Mouse (Mus musculus): ENCODE measurements at regions not wholly inside any gene's neighbourhood (a gene's known extent, or its start where the extent isn't known, plus 50 kb on each side); places are given as distances from the start of the nearest gene placed in this dataset.

DNA sequence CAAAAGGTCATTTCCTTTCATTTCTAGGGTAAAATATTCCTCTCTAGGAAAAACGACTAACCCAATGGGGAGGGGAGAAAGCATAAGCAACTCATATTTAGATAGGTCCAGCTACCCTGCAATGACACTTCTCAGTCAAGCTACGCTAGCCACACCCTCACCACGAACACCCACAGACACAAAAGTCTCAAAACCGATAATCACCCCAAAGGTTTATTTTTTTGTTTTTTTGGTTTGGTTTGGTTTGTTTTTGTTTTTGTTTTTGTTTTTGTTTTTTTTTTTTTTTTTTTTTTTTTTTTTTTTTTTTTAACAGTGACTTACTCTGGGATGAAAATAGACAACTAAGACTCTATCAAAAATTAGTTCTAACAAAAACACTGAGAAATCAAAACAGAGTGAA, 196.3 kb upstream of the Atp2b1 start:
- no peak overlapping the region for H3K27ac ChIP-seq (ENCODE audit: low read depth, low read length)
- no peaks in the 10 kb centered on the region for H3K9me3 ChIP-seq (ENCODE audit: low read length)
- no peaks in the 10 kb centered on the region for H3K36me3 ChIP-seq (ENCODE audit: insufficient read depth, low read length)
- no peak overlapping the region for H3K9ac ChIP-seq (replicated peaks; ENCODE audit: low read length, poor library complexity, severe bottlenecking)
- H3K4me2 ChIP-seq (ENCODE audit: low read depth, low read length, poor library complexity, severe bottlenecking), result no peak overlapping the region
- DNase-seq (ENCODE audit: low spot score), result no peak
- WGBS, result 91% methylated on average over 4 of the region's 4 CpGs
- no peak overlapping the region for H3K4me3 ChIP-seq (ENCODE audit: low read depth, low read length)
- no peak for TF ChIP-seq CTCF (IDR thresholded peaks at IDR 0.05)
- H3K27me3 ChIP-seq (ENCODE audit: insufficient read depth, low read length), result no peaks in the 10 kb centered on the region
- ATAC-seq (ENCODE audit: low FRiP score), result no peak
- no peaks in the 10 kb centered on the region for H3K4me1 ChIP-seq (ENCODE audit: insufficient read depth, low read length)

DNA sequence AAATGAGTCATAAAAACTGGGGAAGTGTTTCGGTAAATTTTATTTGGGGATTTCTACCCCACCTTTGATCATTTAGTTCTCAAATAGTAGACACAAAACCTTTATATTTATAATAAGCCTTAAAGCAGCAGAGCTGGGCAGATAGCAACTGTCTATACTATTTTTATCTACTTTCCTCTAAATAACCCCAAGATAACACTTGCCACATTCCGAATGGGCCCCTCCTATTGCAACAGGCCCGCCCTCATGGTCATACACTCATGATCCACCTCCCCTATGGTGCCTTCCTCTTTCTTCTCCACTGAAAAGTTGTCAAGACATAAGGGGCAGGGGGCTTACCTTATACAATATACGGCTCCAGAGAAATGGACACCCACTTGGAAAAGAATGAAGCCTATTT, 195.5 kb upstream of the Atp2b1 start:
- Histone ChIP-seq H3K9ac (replicated peaks; ENCODE audit: low read length, poor library complexity, severe bottlenecking) (no peak overlapping the region), H3K27me3 (ENCODE audit: insufficient read depth, low read length) (no peaks in the 10 kb centered on the region), H3K4me1 (ENCODE audit: insufficient read depth, low read length) (no peaks in the 10 kb centered on the region), H3K4me2 (ENCODE audit: low read depth, low read length, poor library complexity, severe bottlenecking) (no peak overlapping the region), H3K36me3 (ENCODE audit: insufficient read depth, low read length) (no peaks in the 10 kb centered on the region), H3K4me3 (ENCODE audit: low read depth, low read length) (no peak overlapping the region), H3K9me3 (ENCODE audit: low read length) (no peaks in the 10 kb centered on the region), H3K27ac (ENCODE audit: low read depth, low read length) (no peak overlapping the region)
- no peak for TF ChIP-seq CTCF (IDR thresholded peaks at IDR 0.05)
- WGBS, result 78% methylated on average over 4 of the region's 4 CpGs
- ATAC-seq (ENCODE audit: low FRiP score), result no peak
- DNase-seq (ENCODE audit: low spot score), result no peak

DNA sequence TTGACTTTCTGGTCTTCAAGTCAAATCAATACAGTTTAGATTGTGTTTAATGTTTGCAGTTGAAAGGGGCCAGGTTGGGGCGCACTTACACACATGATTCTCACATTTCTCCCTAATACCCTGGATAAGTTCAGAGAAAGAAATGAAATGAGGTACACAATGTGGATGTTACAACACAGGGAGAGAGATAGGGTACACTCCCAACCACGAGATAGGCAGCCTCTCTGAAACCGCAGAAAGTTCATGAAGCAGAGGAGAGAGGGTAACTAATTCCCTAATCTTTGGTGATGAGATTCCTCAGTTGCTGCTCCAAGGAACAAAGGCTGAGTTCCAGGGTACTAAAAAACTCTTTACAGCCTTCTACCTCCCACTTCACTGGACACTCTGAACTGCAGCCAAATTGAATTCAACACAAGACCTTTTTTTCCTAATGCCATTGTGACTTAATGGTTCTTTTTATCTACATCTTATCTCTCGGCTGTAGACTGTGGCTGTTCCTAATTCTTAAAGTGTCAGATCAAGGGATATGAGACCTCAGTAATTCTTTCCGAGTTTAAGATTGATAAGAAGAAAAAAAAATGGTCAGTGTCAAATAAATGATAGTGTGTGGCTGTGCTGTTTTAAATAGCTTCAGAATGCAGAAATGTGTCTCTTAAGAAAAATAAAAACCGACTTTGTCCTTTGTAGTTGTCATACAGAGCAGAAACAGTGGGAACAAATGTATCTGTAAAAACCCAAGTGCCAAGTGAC, 193.8 kb upstream of the Atp2b1 start:
- H3K9ac ChIP-seq (replicated peaks; ENCODE audit: low read length, poor library complexity, severe bottlenecking), result no peak overlapping the region
- no peaks in the 10 kb centered on the region for H3K9me3 ChIP-seq (ENCODE audit: low read length)
- WGBS, result 39% methylated on average over 6 of the region's 6 CpGs
- TF ChIP-seq CTCF (IDR thresholded peaks at IDR 0.05), result no peak
- H3K27ac ChIP-seq (ENCODE audit: low read depth, low read length), result no peak overlapping the region
- no peaks in the 10 kb centered on the region for H3K27me3 ChIP-seq (ENCODE audit: insufficient read depth, low read length)
- DNase-seq (ENCODE audit: low spot score) (no peak), ATAC-seq (ENCODE audit: low FRiP score) (no peak)
- H3K4me1 ChIP-seq (ENCODE audit: insufficient read depth, low read length), result no peaks in the 10 kb centered on the region
- no peaks in the 10 kb centered on the region for H3K36me3 ChIP-seq (ENCODE audit: insufficient read depth, low read length)
- no peak overlapping the region for H3K4me3 ChIP-seq (ENCODE audit: low read depth, low read length)
- H3K4me2 ChIP-seq (ENCODE audit: low read depth, low read length, poor library complexity, severe bottlenecking), result no peak overlapping the region

DNA sequence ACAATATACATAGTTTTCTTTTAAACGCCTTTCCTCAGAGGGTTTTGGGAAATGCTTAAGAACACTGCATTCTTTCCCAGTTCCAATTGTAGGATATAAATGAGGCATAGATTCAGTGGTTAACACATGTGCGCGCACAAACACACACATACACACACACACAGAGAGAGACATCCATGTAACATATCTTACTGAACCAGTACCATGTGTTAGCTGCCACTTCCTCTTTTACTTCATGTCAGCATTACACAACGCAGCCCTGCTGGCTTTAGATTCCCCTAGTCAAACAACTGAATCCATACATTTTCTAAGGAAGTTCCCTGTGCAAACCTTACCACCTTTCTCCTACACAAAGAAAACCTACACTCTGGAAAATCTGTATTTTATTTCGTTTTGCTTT, 189.1 kb upstream of the Atp2b1 start:
- H3K27me3 ChIP-seq (ENCODE audit: insufficient read depth, low read length), result no peaks in the 10 kb centered on the region
- H3K9me3 ChIP-seq (ENCODE audit: low read length), result no peaks in the 10 kb centered on the region
- no peak for TF ChIP-seq CTCF (IDR thresholded peaks at IDR 0.05)
- no peaks in the 10 kb centered on the region for H3K36me3 ChIP-seq (ENCODE audit: insufficient read depth, low read length)
- DNase-seq (ENCODE audit: low spot score) (no peak), ATAC-seq (ENCODE audit: low FRiP score) (no peak)
- 91% methylated on average over 5 of the region's 5 CpGs for WGBS
- H3K27ac ChIP-seq (ENCODE audit: low read depth, low read length), result no peak overlapping the region
- H3K9ac ChIP-seq (replicated peaks; ENCODE audit: low read length, poor library complexity, severe bottlenecking), result no peak overlapping the region
- no peak overlapping the region for H3K4me2 ChIP-seq (ENCODE audit: low read depth, low read length, poor library complexity, severe bottlenecking)
- H3K4me3 ChIP-seq (ENCODE audit: low read depth, low read length), result no peak overlapping the region
- no peaks in the 10 kb centered on the region for H3K4me1 ChIP-seq (ENCODE audit: insufficient read depth, low read length)

DNA sequence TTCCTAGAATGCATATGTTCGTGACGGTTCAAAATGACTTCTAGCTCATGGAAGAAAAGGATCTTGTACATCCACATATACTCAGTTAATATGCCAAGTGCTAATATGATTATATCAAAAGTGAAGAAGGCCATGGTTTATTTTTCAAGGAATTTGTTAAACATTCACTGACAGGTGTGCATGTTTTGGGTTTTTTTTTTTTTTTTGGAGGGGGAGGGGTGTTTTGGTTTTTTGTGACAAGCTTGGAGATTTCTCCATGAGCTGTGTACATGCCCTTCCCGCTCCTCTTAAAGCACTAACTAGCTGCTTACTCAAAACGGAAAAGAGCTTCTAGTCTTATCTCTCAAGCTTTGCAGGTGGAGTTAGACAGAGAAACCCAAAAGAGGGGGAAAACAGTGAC, 187.1 kb upstream of the Atp2b1 start:
- H3K4me2 ChIP-seq (ENCODE audit: low read depth, low read length, poor library complexity, severe bottlenecking), result no peak overlapping the region
- no peaks in the 10 kb centered on the region for H3K36me3 ChIP-seq (ENCODE audit: insufficient read depth, low read length)
- 92% methylated on average over 4 of the region's 4 CpGs for WGBS

DNA sequence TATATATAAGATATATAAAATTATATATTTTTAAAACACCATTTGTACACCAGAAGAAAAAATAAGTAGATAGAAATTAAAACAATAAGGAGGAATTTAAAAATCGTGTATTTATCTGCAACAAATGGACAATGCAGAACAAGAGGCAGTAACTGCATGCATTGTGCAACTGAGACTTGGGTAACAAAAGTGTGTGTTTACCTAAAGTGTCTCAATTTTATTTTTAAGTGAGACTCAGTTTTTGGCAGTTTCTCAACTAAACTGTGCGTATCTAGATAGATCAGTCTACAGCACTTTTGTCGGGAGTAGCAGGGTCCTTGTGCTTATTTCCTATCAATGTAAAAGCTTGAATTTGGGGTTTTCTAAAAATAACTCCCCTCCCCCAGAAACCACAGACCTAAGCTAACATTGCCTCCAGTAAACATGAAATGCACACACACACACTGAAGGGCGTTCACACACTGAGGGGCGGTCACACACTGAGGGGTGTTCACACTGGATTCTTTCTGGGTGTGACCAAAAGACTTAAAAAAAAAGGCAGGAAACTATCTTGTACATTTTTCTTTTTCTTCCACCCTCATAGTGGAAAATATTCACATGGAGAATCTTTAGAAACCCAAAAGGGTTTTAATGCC, 185.7 kb upstream of the Atp2b1 start:
- Histone ChIP-seq H3K27me3 (ENCODE audit: insufficient read depth, low read length) (no peaks in the 10 kb centered on the region), H3K9me3 (ENCODE audit: low read length) (no peaks in the 10 kb centered on the region), H3K4me2 (ENCODE audit: low read depth, low read length, poor library complexity, severe bottlenecking) (no peak overlapping the region), H3K9ac (replicated peaks; ENCODE audit: low read length, poor library complexity, severe bottlenecking) (no peak overlapping the region), H3K27ac (ENCODE audit: low read depth, low read length) (no peak overlapping the region), H3K36me3 (ENCODE audit: insufficient read depth, low read length) (no peaks in the 10 kb centered on the region), H3K4me3 (ENCODE audit: low read depth, low read length) (no peak overlapping the region), H3K4me1 (ENCODE audit: insufficient read depth, low read length) (no peaks in the 10 kb centered on the region)
- ATAC-seq (ENCODE audit: low FRiP score) (no peak), DNase-seq (ENCODE audit: low spot score) (no peak)
- TF ChIP-seq CTCF (IDR thresholded peaks at IDR 0.05), result no peak
- 90% methylated on average over 5 of the region's 5 CpGs for WGBS

More for the DNA sequence above, 187.1 kb upstream of the Atp2b1 start:
- no peak overlapping the region for H3K27ac ChIP-seq (ENCODE audit: low read depth, low read length)
- H3K9ac ChIP-seq (replicated peaks; ENCODE audit: low read length, poor library complexity, severe bottlenecking), result no peak overlapping the region
- TF ChIP-seq CTCF (IDR thresholded peaks at IDR 0.05), result no peak
- no peaks in the 10 kb centered on the region for H3K9me3 ChIP-seq (ENCODE audit: low read length)
- DNase-seq (ENCODE audit: low spot score), result no peak
- ATAC-seq (ENCODE audit: low FRiP score), result no peak
- H3K4me1 ChIP-seq (ENCODE audit: insufficient read depth, low read length), result no peaks in the 10 kb centered on the region
- no peaks in the 10 kb centered on the region for H3K27me3 ChIP-seq (ENCODE audit: insufficient read depth, low read length)
- H3K4me3 ChIP-seq (ENCODE audit: low read depth, low read length), result no peak overlapping the region
